Mouse (Mus musculus) liver, embryonic 11.5 days (tissue): ENCODE results near the gene Nde1. TPM values are rescaled to one million over a fixed set of nuclear protein-coding genes. Genes with fewer than 3 reads are reported as not detected.

Experiments used
- ATAC-seq: fragments of 200-750 bp; cut with Nextera tagmentation; replicated peaks from 2 replicates; pipeline ENCODE4 v1.8.0; 2017; ENCODE audit warnings: moderate number of reproducible peaks, mild to moderate bottlenecking, moderate TSS enrichment, moderate library complexity; ENCODE audit not compliant: low FRiP score
- DNase-seq: peaks from one replicate; pipeline ENCODE4 v3.0.0-alpha.2; 2017; ENCODE audit warnings: low spot score
- H3K27ac ChIP-seq: fragments of 300-500 bp; sonication (generic); 2 replicates; pipeline ENCODE4 v1.5.1; 2014; ENCODE audit warnings: mild to moderate bottlenecking, low read depth, low read length, control low read depth
- H3K27me3 ChIP-seq: fragments of 300-500 bp; sonication (generic); replicated peaks from 2 replicates; pipeline ENCODE4 v1.6.1; 2014; ENCODE audit warnings: low read length, mixed read lengths; ENCODE audit not compliant: control insufficient read depth, insufficient read depth
- H3K36me3 ChIP-seq: fragments of 300-500 bp; sonication (generic); 2 replicates; pipeline ENCODE4 v1.6.1; 2014; ENCODE audit warnings: mild to moderate bottlenecking, low read length, moderate library complexity, mixed read lengths; ENCODE audit not compliant: control insufficient read depth, insufficient read depth
- H3K4me1 ChIP-seq: fragments of 300-500 bp; sonication (generic); replicated peaks from 2 replicates; pipeline ENCODE4 v1.6.1; 2014; ENCODE audit warnings: low read length, mixed read lengths; ENCODE audit not compliant: control insufficient read depth, insufficient read depth
- H3K4me2 ChIP-seq: fragments of 300-500 bp; sonication (generic); 2 replicates; pipeline ENCODE4 v1.6.1; 2014; ENCODE audit warnings: mild to moderate bottlenecking, control low read depth, moderate library complexity
- H3K4me3 ChIP-seq: fragments of 300-500 bp; sonication (generic); 2 replicates; pipeline ENCODE4 v1.5.1; 2014; ENCODE audit warnings: low read depth, low read length, control low read depth
- H3K9ac ChIP-seq: fragments of 300-500 bp; sonication (generic); 2 replicates; pipeline ENCODE4 v1.6.1; 2014; ENCODE audit warnings: low read depth, low read length, control low read depth
- H3K9me3 ChIP-seq: fragments of 300-500 bp; sonication (generic); 2 replicates; pipeline ENCODE4 v1.6.1; 2016; ENCODE audit warnings: low read length, inconsistent platforms, mixed read lengths; ENCODE audit not compliant: control insufficient read depth
- WGBS: fragments of 180-500 bp; shearing (Covaris S2); extraction: QIAGEN DNeasy Blood & Tissue Kit; methylation state at CpG from one replicate; pipeline ENCODE4 v1.1.7; 2014; 5-methylcytosine and 5-hydroxymethylcytosine counted together
- microRNA counts: library from miRNA; unstranded; fragments of <30 nt; microRNA quantifications from one replicate; lab custom pipeline; 2015
- microRNA-seq: library from miRNA; unstranded; fragments of <30 nt; microRNA quantifications from one replicate; pipeline ENCODE4, GENCODE M21; 2017; ENCODE audit warnings: borderline number of aligned reads
- polyA plus RNA-seq: library from polyadenylated mRNA; unstranded; fragments of >200 nt; fragmentation: Nextera tagmentation; extraction: Ambion mirVana; gene quantifications from 2 replicates; pipeline ENCODE4 v1.2.1, GENCODE M21; 2014

The Nde1 gene
- polyA plus RNA-seq, 1 experiment from 2014 or later = 78.2 TPM

- Histone ChIP-seq H3K9ac (no peak overlapping the region), H3K9me3 (no peaks in the 10 kb centered on the region), H3K4me1 (no peaks in the 10 kb centered on the region), H3K27ac (no peak overlapping the region), H3K4me3 (no peak overlapping the region), H3K27me3 (no peaks in the 10 kb centered on the region), H3K4me2 (no peak overlapping the region), H3K36me3 (no peaks in the 10 kb centered on the region)
- ATAC-seq = peak; percentile 51; the same call in 1 of the 2 replicates
- 21% methylated on average over 6 of the region's 6 CpGs for WGBS
- DNase-seq = peak; percentile 75
Observed at GRCm38 (mm10) chr16:14237100-14237723, 74.1 kb downstream of the Nde1 start.

- Histone ChIP-seq H3K9me3 (no peaks in the 10 kb centered on the region), H3K36me3 (no peaks in the 10 kb centered on the region), H3K9ac (no peak overlapping the region), H3K27ac (no peak overlapping the region), H3K4me3 (no peak overlapping the region), H3K27me3 (no peaks in the 10 kb centered on the region), H3K4me2 (no peak overlapping the region), H3K4me1 (no peaks in the 10 kb centered on the region)
- ATAC-seq (no peak), DNase-seq (no peak)
- WGBS = 77% methylated on average over 3 of the region's 3 CpGs
Observed at GRCm38 (mm10) chr16:14242059-14242458, 79.0 kb downstream of the Nde1 start.

MicroRNAs within 50 kb of the gene (microRNA counts, 519-probe panel; counts per million panel counts)
- microRNA mmu-miR-484 (lab: Ali Mortazavi, UCI) = 5,287 counts per million, percentile 46 among the panel's probes with 10 or more counts

Small RNA genes within 50 kb of the gene (microRNA-seq; reads per million reads assigned to microRNA genes)
- gene Gm27671 (not detected), gene Mir484 (3,021 reads per million, percentile 85 among the genes with 10 or more reads in this experiment)

Other genes with a start within 250 kb of the Nde1 start
- 0.85 and 1.1 TPM in 2 replicates for gene 2900011O08Rik, start 176.7 kb upstream of the Nde1 start, polyA plus RNA-seq
- 0.25 TPM in 1 of 2 replicates, not detected in the other for gene Ifitm7, start 176.4 kb upstream of the Nde1 start, polyA plus RNA-seq
- 9.5 and 10.3 TPM in 2 replicates for gene Marf1, start 76 bp downstream of the Nde1 start, polyA plus RNA-seq
- gene Myh11, start 128.1 kb downstream of the Nde1 start, polyA plus RNA-seq = 0.84 and 0.90 TPM in 2 replicates
- gene Fopnl, start 154.1 kb downstream of the Nde1 start, polyA plus RNA-seq = 106 and 107 TPM in 2 replicates
- 9.8 and 10.0 TPM in 2 replicates for gene Abcc1, start 198.3 kb downstream of the Nde1 start, polyA plus RNA-seq